Mouse (Mus musculus) MEL (cell line): ENCODE measurements at regions not wholly inside any gene's neighbourhood (a gene's known extent, or its start where the extent isn't known, plus 50 kb on each side); places are given as distances from the start of the nearest gene placed in this dataset.
"Not testable (repeated sequence)": the region's sequence is repeated elsewhere in the genome, so short reads cannot be mapped to it uniquely, and the experiment has no call there.

Experiments used
- DNase-seq: peaks from one replicate; pipeline ENCODE4 v3.0.0; 2011; ENCODE audit warnings: low read depth, low spot score
- H3K27ac ChIP-seq: 2 replicates; pipeline ENCODE4 v1.5.1; 2012; ENCODE audit warnings: low read depth, mild to moderate bottlenecking, control low read depth, low read length, moderate library complexity; ENCODE audit not compliant: control insufficient read depth
- H3K27me3 ChIP-seq, 2 experiments: fragments of 150-350 bp in 1 of 2; sonication (generic) in 1 of 2; 2 replicates each; pipeline ENCODE4 v1.6.1; 2012; ENCODE audit warnings: low read length in 2 of 2, mild to moderate bottlenecking in 2 of 2, improper control_type of control experiment in 1 of 2, moderate library complexity in 1 of 2; ENCODE audit not compliant: insufficient read depth in 2 of 2, control insufficient read depth in 1 of 2
- H3K36me3 ChIP-seq, 2 experiments: 2 replicates each; pipeline ENCODE4 v1.6.1; 2012 to 2014; ENCODE audit warnings: low read length in 2 of 2, improper control_type of control experiment in 1 of 2, inconsistent platforms in 1 of 2, mild to moderate bottlenecking in 1 of 2; ENCODE audit not compliant: insufficient read depth in 2 of 2, control insufficient read depth in 1 of 2
- H3K4me1 ChIP-seq, 2 experiments: fragments of 150-350 bp in 1 of 2; sonication (generic) in 1 of 2; 2 replicates each; pipeline ENCODE4 v1.6.1; 2012; ENCODE audit warnings: low read length in 2 of 2, improper control_type of control experiment in 1 of 2, mild to moderate bottlenecking in 1 of 2; ENCODE audit not compliant: insufficient read depth in 2 of 2, control insufficient read depth in 1 of 2
- H3K4me3 ChIP-seq, 2 experiments: fragments of 150-350 bp in 1 of 2; sonication (generic) in 1 of 2; 2 replicates each; pipeline ENCODE4 v1.5.1; 2012; ENCODE audit warnings: low read depth in 2 of 2, low read length in 2 of 2, mild to moderate bottlenecking in 2 of 2, moderate library complexity in 2 of 2, control low read depth in 1 of 2, improper control_type of control experiment in 1 of 2; ENCODE audit not compliant: control insufficient read depth in 1 of 2, insufficient read depth in 1 of 2
- H3K79me2 ChIP-seq: 2 replicates; pipeline ENCODE4 v1.6.1; 2012; ENCODE audit warnings: mild to moderate bottlenecking, low read length, moderate library complexity; ENCODE audit not compliant: control insufficient read depth, poor library complexity, insufficient read depth
- H3K9ac ChIP-seq: 2 replicates; pipeline ENCODE4 v1.6.1; 2012; ENCODE audit warnings: low read depth, mild to moderate bottlenecking, control low read depth, low read length, moderate library complexity; ENCODE audit not compliant: control insufficient read depth, poor library complexity, severe bottlenecking
- H3K9me3 ChIP-seq: fragments of 150-350 bp; sonication (generic); replicated peaks from 2 replicates; pipeline ENCODE4 v1.6.1; 2012; ENCODE audit warnings: mild to moderate bottlenecking, low read length, improper control_type of control experiment, moderate library complexity; ENCODE audit not compliant: insufficient read depth
- BHLHE40 ChIP-seq: IDR thresholded peaks from 2 replicates; pipeline ENCODE4 v1.6.1; 2012; ENCODE audit warnings: low read depth, mild to moderate bottlenecking, inconsistent platforms, low read length, improper control_type of control experiment, borderline replicate concordance
- CHD1 ChIP-seq: IDR thresholded peaks from 2 replicates; pipeline ENCODE4 v1.6.1; 2012; ENCODE audit warnings: low read depth, mild to moderate bottlenecking, inconsistent platforms, low read length, improper control_type of control experiment
- CTCF ChIP-seq, 3 experiments: IDR thresholded peaks in 2 of 3; conservative IDR thresholded peaks in 1 of 3; 2 replicates each; pipeline ENCODE4 v1.5.1; 2011 to 2012; ENCODE audit warnings: low read length in 3 of 3, low read depth in 2 of 3, mild to moderate bottlenecking in 2 of 3, improper control_type of control experiment in 1 of 3, inconsistent platforms in 1 of 3, mixed read lengths in 1 of 3, moderate library complexity in 1 of 3; ENCODE audit not compliant: control insufficient read depth in 1 of 3, insufficient read depth in 1 of 3, poor library complexity in 1 of 3, severe bottlenecking in 1 of 3
- E2F4 ChIP-seq: IDR thresholded peaks from 2 replicates; pipeline ENCODE4 v1.6.1; 2011; ENCODE audit warnings: low read depth, low read length, improper control_type of control experiment, borderline replicate concordance
- ELF1 ChIP-seq: IDR thresholded peaks from 2 replicates; pipeline ENCODE4 v1.6.1; 2014; ENCODE audit warnings: low read depth, mild to moderate bottlenecking, inconsistent platforms, low read length, improper control_type of control experiment, moderate library complexity
- EP300 ChIP-seq, 2 experiments: IDR thresholded peaks; 2 replicates each; pipeline ENCODE4 v1.6.1; 2011; ENCODE audit warnings: improper control_type of control experiment in 2 of 2, low read length in 2 of 2, low read depth in 1 of 2, mild to moderate bottlenecking in 1 of 2
- ETS1 ChIP-seq: IDR thresholded peaks from 2 replicates; pipeline ENCODE4 v1.6.1; 2012; ENCODE audit warnings: low read depth, mild to moderate bottlenecking, inconsistent platforms, low read length, improper control_type of control experiment, moderate library complexity
- GABPA ChIP-seq: IDR thresholded peaks from 2 replicates; pipeline ENCODE4 v1.6.1; 2012; ENCODE audit warnings: low read depth, mild to moderate bottlenecking, inconsistent platforms, low read length, improper control_type of control experiment, moderate library complexity
- JUND ChIP-seq: IDR thresholded peaks from 2 replicates; pipeline ENCODE4 v1.6.1; 2011; ENCODE audit warnings: low read depth, mild to moderate bottlenecking, improper control_type of control experiment, low read length
- KAT2A ChIP-seq: conservative IDR thresholded peaks from 2 replicates; pipeline ENCODE4 v1.6.1; 2012; ENCODE audit warnings: low read depth, low read length, improper control_type of control experiment, inconsistent platforms
- MYB ChIP-seq: IDR thresholded peaks from 2 replicates; pipeline ENCODE4 v1.6.1; 2011; ENCODE audit warnings: mild to moderate bottlenecking, low read depth, low read length, improper control_type of control experiment
- MYC ChIP-seq: IDR thresholded peaks from 2 replicates; pipeline ENCODE4 v1.6.1; 2011; ENCODE audit warnings: low read depth, mild to moderate bottlenecking, low read length, improper control_type of control experiment, moderate library complexity
- NELFE ChIP-seq: IDR thresholded peaks from 2 replicates; pipeline ENCODE4 v1.6.1; 2011; ENCODE audit warnings: low read depth, low read length, improper control_type of control experiment
- POLR2A ChIP-seq, 2 experiments: IDR thresholded peaks; 2 replicates each; pipeline ENCODE4 v1.6.1; 2011 to 2012; ENCODE audit warnings: low read length in 2 of 2, mild to moderate bottlenecking in 2 of 2, control low read depth in 1 of 2, improper control_type of control experiment in 1 of 2, low read depth in 1 of 2, moderate library complexity in 1 of 2; ENCODE audit not compliant: control insufficient read depth in 1 of 2, insufficient read depth in 1 of 2, poor library complexity in 1 of 2
- POLR2AphosphoS2 ChIP-seq: IDR thresholded peaks from 2 replicates; pipeline ENCODE4 v1.6.1; 2011; ENCODE audit warnings: low read length, improper control_type of control experiment
- RCOR1 ChIP-seq: IDR thresholded peaks from 2 replicates; pipeline ENCODE4 v1.6.1; 2012; ENCODE audit warnings: low read depth, mild to moderate bottlenecking, inconsistent platforms, low read length, improper control_type of control experiment
- TBP ChIP-seq: IDR thresholded peaks from 2 replicates; pipeline ENCODE4 v1.8.0; 2011; ENCODE audit warnings: low read depth, low read length, improper control_type of control experiment
- ZKSCAN1 ChIP-seq: IDR thresholded peaks from 2 replicates; pipeline ENCODE4 v1.6.1; 2012; ENCODE audit warnings: low read depth, mild to moderate bottlenecking, inconsistent platforms, low read length, improper control_type of control experiment, moderate library complexity
- ZMIZ1 ChIP-seq: IDR thresholded peaks from 2 replicates; pipeline ENCODE4 v1.6.1; 2012; ENCODE audit warnings: low read depth, mild to moderate bottlenecking, inconsistent platforms, low read length, improper control_type of control experiment, moderate library complexity

GRCm38 (mm10) chr16:29921385-29921784, 142.8 kb upstream of the Hes1 start:
- H3K36me3 ChIP-seq: no peaks in the 10 kb centered on the region
- peaks cover 2 to 12% of the 10 kb centered on the region in 2 experiments; a peak in 2 of 4 replicates for H3K27me3 ChIP-seq
- no peaks in the 10 kb centered on the region for H3K9me3 ChIP-seq
- no peak overlapping the region for H3K9ac ChIP-seq
- DNase-seq: no peak
- no peak overlapping the region for H3K27ac ChIP-seq
- no peaks in the 10 kb centered on the region for H3K4me1 ChIP-seq
- no peak overlapping the region for H3K4me3 ChIP-seq
- TF ChIP-seq MYC (no peak), ZKSCAN1 (no peak), GABPA (no peak), E2F4 (no peak), CTCF (IDR thresholded peaks at IDR 0.05 in 2 of 3, conservative IDR thresholded peaks at IDR 0.05 in 1 of 3; ENCODE audit: control insufficient read depth in 1 of 3, insufficient read depth in 1 of 3, low read depth in 2 of 3, low read length in 3 of 3, poor library complexity in 1 of 3, severe bottlenecking in 1 of 3) (no peak), JUND (no peak), POLR2AphosphoS2 (no peak), NELFE (no peak), CHD1 (no peak), ETS1 (no peak), BHLHE40 (no peak), KAT2A (no peak), POLR2A (IDR thresholded peaks at IDR 0.05; ENCODE audit: control insufficient read depth in 1 of 2, insufficient read depth in 1 of 2, low read depth in 1 of 2, low read length in 2 of 2, poor library complexity in 1 of 2) (no peak), TBP (no peak), MYB (no peak), EP300 (IDR thresholded peaks at IDR 0.05; ENCODE audit: low read depth in 1 of 2, low read length in 2 of 2) (no peak), RCOR1 (no peak), ZMIZ1 (no peak), ELF1 (no peak)
- no peaks in the 10 kb centered on the region for H3K79me2 ChIP-seq

- H3K4me1 ChIP-seq, H3K4me3 ChIP-seq, H3K36me3 ChIP-seq, H3K79me2 ChIP-seq, H3K27me3 ChIP-seq, H3K27ac ChIP-seq, DNase-seq, H3K9me3 ChIP-seq, H3K9ac ChIP-seq: not testable (repeated sequence)
Observed at GRCm38 (mm10) chr16:29927276-29927675, 136.9 kb upstream of the Hes1 start.
